Mouse (Mus musculus) kidney, postnatal 14 days (tissue): Measurements from ENCODE around the gene Rrn3.
"Not testable (repeated sequence)": the region's sequence is repeated elsewhere in the genome, so short reads cannot be mapped to it uniquely, and the experiment has no call there.

Experiments
- DNase-seq: peaks from one replicate; pipeline ENCODE4 v3.0.0; 2022; ENCODE audit warnings: mixed read lengths

The Rrn3 gene

GRCm38 (mm10) chr16:13780353-13781036 is at the start of gene Rrn3:
Rrn3 (plus strand) TSS chr16:13780708.
- DNase-seq: peak; percentile 93

GRCm38 (mm10) chr16:13732786-13733185 is 47.7 kb upstream of the Rrn3 start:
- no peak for DNase-seq

DNA sequence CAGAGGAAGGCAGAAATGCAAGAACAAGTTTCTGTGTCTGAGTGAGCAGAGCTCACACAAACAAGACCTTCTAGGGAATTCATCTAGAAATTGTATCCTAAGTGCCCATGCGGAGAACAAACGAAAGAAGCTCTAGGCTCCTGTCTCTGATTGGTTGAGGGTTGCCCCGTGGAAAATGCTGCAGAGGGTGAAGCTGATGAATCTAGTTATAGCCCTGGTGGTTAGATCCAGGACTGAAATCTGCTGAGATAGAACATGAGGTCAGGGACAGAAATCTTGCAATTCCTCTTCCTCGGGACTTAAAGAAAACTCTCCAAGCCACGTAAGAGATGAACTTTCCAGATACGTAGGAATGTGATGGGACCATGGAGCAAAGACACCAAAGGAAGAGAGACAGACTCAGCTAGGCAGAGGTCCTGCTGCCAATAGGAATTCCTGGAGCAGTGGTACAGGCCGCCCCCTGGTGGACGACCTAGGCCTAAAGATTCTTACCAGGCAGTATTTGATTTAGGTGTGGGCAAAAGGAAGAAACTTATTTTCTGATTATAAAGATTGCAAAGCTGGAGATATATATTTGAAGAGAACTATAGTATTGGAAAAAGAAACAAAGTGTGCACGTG is 46.9 kb upstream of the Rrn3 start:
- DNase-seq: peak; percentile 82

DNA sequence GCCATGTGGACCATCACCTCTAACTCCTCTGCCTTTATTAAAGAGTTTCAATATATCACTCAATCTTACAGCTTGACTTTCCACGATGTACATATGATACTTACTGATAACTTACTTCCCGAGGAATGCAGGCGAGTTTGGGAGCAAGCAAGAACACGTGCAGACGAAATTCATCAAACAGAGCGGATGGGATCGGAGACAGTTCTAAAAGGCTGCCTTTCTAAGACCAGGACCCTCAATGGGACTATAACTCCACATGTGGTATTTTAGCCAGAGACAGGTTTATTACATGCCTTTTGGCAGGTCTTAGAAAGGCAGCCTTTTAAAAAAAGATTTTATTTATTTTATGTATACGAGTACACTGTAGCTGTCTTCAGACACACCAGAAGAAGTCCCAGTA is 44.5 kb upstream of the Rrn3 start:
- no peak for DNase-seq

GRCm38 (mm10) chr16:13739044-13739443 is 41.5 kb upstream of the Rrn3 start:
- not testable (repeated sequence) for DNase-seq

DNA sequence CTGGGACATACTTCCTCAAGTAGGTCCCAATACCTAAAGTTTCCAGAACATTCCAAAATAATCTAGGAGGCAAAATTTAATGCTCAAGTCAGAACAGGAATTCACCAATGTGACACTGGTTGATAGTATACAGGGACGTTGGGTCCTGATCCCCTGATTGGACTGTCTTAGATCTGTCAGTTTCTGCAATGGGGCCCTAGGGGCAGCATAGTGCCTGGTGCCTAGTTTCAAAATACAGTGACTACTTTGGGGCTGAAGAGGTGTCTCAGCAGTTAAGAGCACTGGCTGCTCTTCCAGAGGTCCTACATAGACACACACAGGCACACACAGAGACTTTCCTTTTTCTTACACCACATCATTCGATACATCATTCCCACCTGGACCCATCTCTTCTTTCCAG is 39.7 kb upstream of the Rrn3 start:
- no peak for DNase-seq

DNA sequence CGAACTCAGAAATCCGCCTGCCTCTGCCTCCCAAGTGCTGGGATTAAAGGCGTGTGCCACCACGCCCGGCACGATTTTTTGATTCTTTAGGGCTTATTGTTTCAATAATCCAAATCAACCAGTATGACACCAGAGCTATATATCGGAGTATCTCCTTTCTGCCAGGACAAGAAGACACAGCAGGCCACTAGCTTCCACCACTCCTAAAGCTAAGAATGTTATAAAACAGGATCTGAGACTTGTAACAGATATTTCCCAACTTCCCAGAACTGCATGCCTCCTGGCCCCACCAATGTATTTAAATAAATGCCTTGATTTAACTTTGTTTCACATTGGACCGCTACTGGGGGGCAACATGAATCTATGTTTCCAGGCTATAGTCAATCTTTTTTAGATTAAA is 32.8 kb upstream of the Rrn3 start:
- DNase-seq: no peak

- no peak for DNase-seq
Measured at GRCm38 (mm10) chr16:13748124-13748523, 32.4 kb upstream of the Rrn3 start.

- not testable (repeated sequence) for DNase-seq
Measured at GRCm38 (mm10) chr16:13748813-13749212, 31.7 kb upstream of the Rrn3 start.

GRCm38 (mm10) chr16:13749306-13749705 is 31.2 kb upstream of the Rrn3 start:
- no peak for DNase-seq

DNA sequence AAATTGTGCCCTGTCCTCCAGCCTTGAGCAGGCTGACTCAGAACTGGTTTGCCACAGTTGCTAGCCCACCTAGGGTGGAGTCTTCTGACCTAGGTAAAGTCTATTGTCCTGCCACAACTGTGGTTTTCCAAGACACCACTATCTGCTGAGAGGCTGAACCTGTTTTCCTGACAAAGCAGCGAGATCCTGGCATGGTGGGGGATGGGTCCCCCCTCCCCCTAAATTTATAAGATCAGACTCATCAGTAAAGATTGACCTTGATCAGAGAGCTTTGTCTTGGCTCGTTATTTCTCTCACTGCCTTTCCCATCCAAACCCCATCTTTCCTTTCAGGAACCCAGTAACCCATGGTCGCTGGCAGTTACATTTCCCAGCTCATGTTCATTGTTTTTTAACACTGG is 30.5 kb upstream of the Rrn3 start:
- DNase-seq: no peak

GRCm38 (mm10) chr16:13750626-13751025 is 29.9 kb upstream of the Rrn3 start:
- DNase-seq: no peak

- DNase-seq: no peak
Measured at GRCm38 (mm10) chr16:13753986-13754385, 26.5 kb upstream of the Rrn3 start.

GRCm38 (mm10) chr16:13754400-13755190 is 25.9 kb upstream of the Rrn3 start:
- peak; percentile 97 for DNase-seq

DNA sequence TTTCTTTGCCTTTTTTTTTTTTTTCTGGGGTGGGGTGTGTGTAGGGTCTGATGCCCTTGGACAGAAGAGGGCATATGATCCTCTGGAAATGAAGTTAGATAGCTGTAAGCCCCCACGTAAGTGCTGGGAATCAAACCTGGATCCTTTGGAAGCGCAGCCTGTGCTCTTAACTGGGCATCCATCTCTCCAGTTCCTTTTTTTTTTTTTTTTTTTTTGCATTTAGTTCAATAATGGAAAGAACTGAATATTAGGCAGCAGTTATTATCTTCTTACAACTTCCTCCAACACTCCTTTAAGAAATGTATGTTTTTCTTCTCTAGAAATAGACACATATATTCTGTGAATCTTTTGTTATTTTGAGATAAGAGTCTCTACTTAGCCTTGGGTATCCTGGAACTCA is 22.7 kb upstream of the Rrn3 start:
- no peak for DNase-seq

DNA sequence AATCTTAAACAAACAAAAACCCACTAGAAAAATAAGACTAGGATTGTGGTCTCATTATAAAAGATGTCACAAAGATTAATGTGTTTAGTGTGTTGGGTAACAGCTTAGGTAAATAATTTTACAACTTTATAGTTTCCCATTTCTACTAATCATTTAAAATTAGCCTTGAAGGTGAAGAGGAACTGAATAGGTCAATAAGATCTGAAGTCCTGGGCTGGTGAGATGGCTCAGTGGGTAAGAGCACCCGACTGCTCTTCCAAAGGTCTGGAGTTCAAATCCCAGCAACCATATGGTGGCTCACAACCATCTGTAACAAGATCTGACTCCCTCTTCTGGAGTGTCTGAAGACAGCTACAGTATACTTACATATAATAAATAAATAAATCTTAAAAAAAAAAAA is 17.7 kb upstream of the Rrn3 start:
- not testable (repeated sequence) for DNase-seq

DNA sequence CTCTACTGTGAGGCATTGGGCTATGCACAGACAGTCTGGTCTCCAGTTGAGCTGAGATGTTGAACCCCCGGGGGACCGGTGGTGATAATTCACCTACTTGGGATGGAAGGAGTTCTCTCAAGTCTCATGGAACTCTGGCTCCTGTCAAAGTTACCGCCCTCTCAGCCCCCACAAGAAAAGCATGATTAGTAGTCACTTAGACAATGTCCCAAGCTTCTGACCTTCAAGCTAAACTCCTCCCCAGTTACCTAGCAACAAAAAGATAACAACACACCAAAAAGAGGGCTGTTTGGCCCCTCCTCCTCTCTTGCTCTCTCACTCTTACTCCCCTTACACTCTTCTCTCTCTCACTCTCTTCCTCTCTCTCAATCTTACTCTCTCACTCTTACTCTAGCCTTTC is 16.0 kb upstream of the Rrn3 start:
- no peak for DNase-seq

DNA sequence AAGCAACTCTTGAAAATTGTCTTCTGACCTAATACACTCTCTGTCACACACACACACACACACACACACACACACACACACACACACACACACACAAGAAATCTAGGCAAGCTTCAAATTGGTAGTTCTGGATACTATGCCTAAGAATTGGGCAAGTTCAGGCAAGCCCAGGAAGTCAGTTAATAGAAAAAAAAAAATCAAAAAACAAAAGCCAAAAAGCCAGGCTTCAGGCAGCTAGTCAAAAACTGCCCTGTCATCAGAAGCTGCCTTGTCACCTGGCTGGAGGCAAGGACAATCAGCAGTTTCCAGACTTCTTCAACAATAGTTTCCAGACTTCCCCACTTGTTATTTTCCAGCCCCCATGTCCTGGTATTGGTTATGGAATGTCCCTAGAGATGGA is 14.1 kb upstream of the Rrn3 start:
- no peak for DNase-seq

DNA sequence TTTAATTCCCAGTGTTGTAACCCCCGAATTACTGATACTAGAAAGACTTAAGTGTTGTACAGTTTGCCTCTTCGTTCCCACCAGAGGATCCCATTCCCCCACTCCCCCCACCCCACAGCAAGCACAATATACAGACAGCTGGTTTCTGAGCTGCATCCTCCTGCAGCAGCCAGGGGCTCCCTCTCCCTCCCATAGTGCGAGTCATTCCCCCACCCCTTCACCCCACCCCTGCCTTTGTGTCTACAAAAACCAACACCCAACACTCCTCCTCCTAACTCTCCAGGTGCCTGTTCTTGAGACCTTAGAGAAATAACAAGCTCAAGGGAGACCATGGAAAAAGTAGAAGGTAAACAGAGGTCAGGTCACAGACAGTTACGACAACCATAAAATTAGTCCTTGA is 8.9 kb upstream of the Rrn3 start:
- DNase-seq: not testable (repeated sequence)

GRCm38 (mm10) chr16:13772051-13772450 is 8.5 kb upstream of the Rrn3 start:
- DNase-seq: not testable (repeated sequence)

- peak; percentile 61 for DNase-seq
Measured at GRCm38 (mm10) chr16:13774011-13774410, 6.5 kb upstream of the Rrn3 start.

GRCm38 (mm10) chr16:13774651-13775050 is 5.9 kb upstream of the Rrn3 start:
- not testable (repeated sequence) for DNase-seq

DNA sequence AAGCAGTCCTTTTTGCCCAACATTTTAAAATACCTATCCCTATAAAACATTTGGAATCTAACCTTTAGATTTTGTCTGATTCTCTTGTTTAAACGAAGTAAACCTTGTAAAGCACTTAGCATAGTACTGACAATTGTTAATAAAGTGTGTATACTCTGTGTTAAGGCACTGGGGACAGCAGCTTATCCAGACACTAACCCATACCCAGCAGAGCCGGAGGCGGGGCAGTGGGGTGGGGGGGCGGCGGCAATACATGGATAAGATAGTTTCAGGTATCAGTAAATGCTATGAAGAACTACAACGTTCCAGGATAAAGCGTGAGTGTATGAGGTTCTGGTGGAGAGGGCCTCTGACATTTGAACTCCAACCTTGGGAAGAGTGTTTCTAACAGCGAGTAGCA is 708 bp downstream of the Rrn3 start:
- no peak for DNase-seq

DNA sequence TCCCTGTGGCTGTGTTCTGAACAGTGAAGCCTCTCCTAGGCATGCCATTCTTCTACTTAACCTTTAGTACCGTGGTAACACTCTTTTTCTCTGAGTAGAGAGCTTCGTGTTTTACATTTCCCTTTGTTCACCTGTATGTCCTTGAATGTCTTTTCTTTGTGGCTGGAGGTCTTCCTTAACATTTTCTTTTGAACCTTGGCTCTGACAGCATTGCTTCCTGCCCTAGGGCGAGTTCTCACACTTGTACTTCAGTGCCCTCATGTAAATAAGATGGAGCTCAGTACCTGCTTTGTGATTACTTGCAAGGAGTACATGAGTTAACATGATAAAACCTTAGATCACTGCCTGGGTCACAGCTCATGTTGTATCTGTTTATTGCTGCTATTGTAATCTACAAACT is 5.4 kb downstream of the Rrn3 start:
- DNase-seq: no peak
